Mouse (Mus musculus) MEL (cell line): Measurements from ENCODE around the gene Btn2a2. TPM values are rescaled to one million over a fixed set of nuclear protein-coding genes. Genes with fewer than 3 reads are reported as not detected.
A peak's percentile ranks its signal among the peaks of the same experiment; 100 is the strongest.

Experiments used
- DNase-seq: peaks from one replicate; pipeline ENCODE4 v3.0.0; 2011; ENCODE audit warnings: low read depth, low spot score
- H3K27ac ChIP-seq: 2 replicates; pipeline ENCODE4 v1.5.1; 2012; ENCODE audit warnings: low read depth, mild to moderate bottlenecking, control low read depth, low read length, moderate library complexity; ENCODE audit not compliant: control insufficient read depth
- H3K27me3 ChIP-seq, 2 experiments: fragments of 150-350 bp in 1 of 2; sonication (generic) in 1 of 2; 2 replicates each; pipeline ENCODE4 v1.6.1; 2012; ENCODE audit warnings: low read length in 2 of 2, mild to moderate bottlenecking in 2 of 2, improper control_type of control experiment in 1 of 2, moderate library complexity in 1 of 2; ENCODE audit not compliant: insufficient read depth in 2 of 2, control insufficient read depth in 1 of 2
- H3K36me3 ChIP-seq, 2 experiments: 2 replicates each; pipeline ENCODE4 v1.6.1; 2012 to 2014; ENCODE audit warnings: low read length in 2 of 2, improper control_type of control experiment in 1 of 2, inconsistent platforms in 1 of 2, mild to moderate bottlenecking in 1 of 2; ENCODE audit not compliant: insufficient read depth in 2 of 2, control insufficient read depth in 1 of 2
- H3K4me1 ChIP-seq, 2 experiments: fragments of 150-350 bp in 1 of 2; sonication (generic) in 1 of 2; 2 replicates each; pipeline ENCODE4 v1.6.1; 2012; ENCODE audit warnings: low read length in 2 of 2, improper control_type of control experiment in 1 of 2, mild to moderate bottlenecking in 1 of 2; ENCODE audit not compliant: insufficient read depth in 2 of 2, control insufficient read depth in 1 of 2
- H3K4me3 ChIP-seq, 2 experiments: fragments of 150-350 bp in 1 of 2; sonication (generic) in 1 of 2; 2 replicates each; pipeline ENCODE4 v1.5.1; 2012; ENCODE audit warnings: low read depth in 2 of 2, low read length in 2 of 2, mild to moderate bottlenecking in 2 of 2, moderate library complexity in 2 of 2, control low read depth in 1 of 2, improper control_type of control experiment in 1 of 2; ENCODE audit not compliant: control insufficient read depth in 1 of 2, insufficient read depth in 1 of 2
- H3K79me2 ChIP-seq: 2 replicates; pipeline ENCODE4 v1.6.1; 2012; ENCODE audit warnings: mild to moderate bottlenecking, low read length, moderate library complexity; ENCODE audit not compliant: control insufficient read depth, poor library complexity, insufficient read depth
- H3K9ac ChIP-seq: 2 replicates; pipeline ENCODE4 v1.6.1; 2012; ENCODE audit warnings: low read depth, mild to moderate bottlenecking, control low read depth, low read length, moderate library complexity; ENCODE audit not compliant: control insufficient read depth, poor library complexity, severe bottlenecking
- H3K9me3 ChIP-seq: fragments of 150-350 bp; sonication (generic); replicated peaks from 2 replicates; pipeline ENCODE4 v1.6.1; 2012; ENCODE audit warnings: mild to moderate bottlenecking, low read length, improper control_type of control experiment, moderate library complexity; ENCODE audit not compliant: insufficient read depth
- BHLHE40 ChIP-seq: IDR thresholded peaks from 2 replicates; pipeline ENCODE4 v1.6.1; 2012; ENCODE audit warnings: low read depth, mild to moderate bottlenecking, inconsistent platforms, low read length, improper control_type of control experiment, borderline replicate concordance
- ELF1 ChIP-seq: IDR thresholded peaks from 2 replicates; pipeline ENCODE4 v1.6.1; 2014; ENCODE audit warnings: low read depth, mild to moderate bottlenecking, inconsistent platforms, low read length, improper control_type of control experiment, moderate library complexity
- ETS1 ChIP-seq: IDR thresholded peaks from 2 replicates; pipeline ENCODE4 v1.6.1; 2012; ENCODE audit warnings: low read depth, mild to moderate bottlenecking, inconsistent platforms, low read length, improper control_type of control experiment, moderate library complexity
- GABPA ChIP-seq: IDR thresholded peaks from 2 replicates; pipeline ENCODE4 v1.6.1; 2012; ENCODE audit warnings: low read depth, mild to moderate bottlenecking, inconsistent platforms, low read length, improper control_type of control experiment, moderate library complexity
- HCFC1 ChIP-seq: IDR thresholded peaks from 2 replicates; pipeline ENCODE4 v1.6.1; 2012; ENCODE audit warnings: low read depth, mild to moderate bottlenecking, inconsistent platforms, low read length, improper control_type of control experiment, moderate library complexity
- JUND ChIP-seq: IDR thresholded peaks from 2 replicates; pipeline ENCODE4 v1.6.1; 2011; ENCODE audit warnings: low read depth, mild to moderate bottlenecking, improper control_type of control experiment, low read length
- KAT2A ChIP-seq: conservative IDR thresholded peaks from 2 replicates; pipeline ENCODE4 v1.6.1; 2012; ENCODE audit warnings: low read depth, low read length, improper control_type of control experiment, inconsistent platforms
- MEF2A ChIP-seq: IDR thresholded peaks from 2 replicates; pipeline ENCODE4 v1.6.1; 2014; ENCODE audit warnings: low read depth, mild to moderate bottlenecking, inconsistent platforms, low read length, improper control_type of control experiment; ENCODE audit not compliant: poor library complexity, insufficient replicate concordance, severe bottlenecking; ENCODE audit errors: extremely low read depth
- MXI1 ChIP-seq: IDR thresholded peaks from 2 replicates; pipeline ENCODE4 v1.6.1; 2011; ENCODE audit warnings: mild to moderate bottlenecking, low read depth, low read length, improper control_type of control experiment
- MYB ChIP-seq: IDR thresholded peaks from 2 replicates; pipeline ENCODE4 v1.6.1; 2011; ENCODE audit warnings: mild to moderate bottlenecking, low read depth, low read length, improper control_type of control experiment
- NELFE ChIP-seq: IDR thresholded peaks from 2 replicates; pipeline ENCODE4 v1.6.1; 2011; ENCODE audit warnings: low read depth, low read length, improper control_type of control experiment
- NRF1 ChIP-seq: IDR thresholded peaks from 2 replicates; pipeline ENCODE4 v1.6.1; 2014; ENCODE audit warnings: low read depth, mild to moderate bottlenecking, inconsistent platforms, low read length, improper control_type of control experiment, moderate library complexity; ENCODE audit not compliant: poor library complexity, insufficient read depth, severe bottlenecking
- POLR2A ChIP-seq, 2 experiments: IDR thresholded peaks; 2 replicates each; pipeline ENCODE4 v1.6.1; 2011 to 2012; ENCODE audit warnings: low read length in 2 of 2, mild to moderate bottlenecking in 2 of 2, control low read depth in 1 of 2, improper control_type of control experiment in 1 of 2, low read depth in 1 of 2, moderate library complexity in 1 of 2; ENCODE audit not compliant: control insufficient read depth in 1 of 2, insufficient read depth in 1 of 2, poor library complexity in 1 of 2
- POLR2AphosphoS2 ChIP-seq: IDR thresholded peaks from 2 replicates; pipeline ENCODE4 v1.6.1; 2011; ENCODE audit warnings: low read length, improper control_type of control experiment
- POLR2AphosphoS5 ChIP-seq: IDR thresholded peaks from 2 replicates; pipeline ENCODE4 v1.6.1; 2012; ENCODE audit warnings: low read depth, borderline replicate concordance, mild to moderate bottlenecking, inconsistent platforms, low read length, moderate library complexity, mixed read lengths
- SIN3A ChIP-seq: IDR thresholded peaks from 2 replicates; pipeline ENCODE4 v1.6.1; 2012; ENCODE audit warnings: low read length, improper control_type of control experiment, inconsistent platforms
- SMC3 ChIP-seq: IDR thresholded peaks from 2 replicates; pipeline ENCODE4 v1.6.1; 2011; ENCODE audit warnings: low read depth, low read length, improper control_type of control experiment
- TCF12 ChIP-seq: IDR thresholded peaks from 2 replicates; pipeline ENCODE4 v1.6.1; 2014; ENCODE audit warnings: low read depth, mild to moderate bottlenecking, inconsistent platforms, low read length, improper control_type of control experiment, moderate library complexity
- USF2 ChIP-seq, 2 experiments: IDR thresholded peaks; 2 replicates each; pipeline ENCODE4 v1.6.1; 2011 to 2012; ENCODE audit warnings: improper control_type of control experiment in 2 of 2, low read length in 2 of 2, borderline replicate concordance in 1 of 2, inconsistent platforms in 1 of 2, low read depth in 1 of 2, mild to moderate bottlenecking in 1 of 2; ENCODE audit not compliant: insufficient read depth in 1 of 2
- ZC3H11A ChIP-seq: IDR thresholded peaks from 2 replicates; pipeline ENCODE4 v1.6.1; 2012; ENCODE audit warnings: low read depth, mild to moderate bottlenecking, inconsistent platforms, low read length, improper control_type of control experiment
- polyA plus RNA-seq, 2 experiments: library from polyadenylated mRNA; stranded (reverse) in 1 of 2; unstranded in 1 of 2; fragments of >175 nt in 1 of 2; fragments of >200 nt in 1 of 2; gene quantifications; 2 replicates each; pipeline versions ENCODE4 v1.2.1 to v1.2.4; 2012; ENCODE audit warnings: low replicate concordance in 2 of 2, low read depth in 1 of 2; ENCODE audit not compliant: insufficient read length in 2 of 2, insufficient read depth in 1 of 2, missing spikeins in 1 of 2
- total RNA-seq: library from RNA; depleted of rRNA; stranded (reverse); fragments of 300-350 nt; gene quantifications from 2 replicates; pipeline ENCODE4 v1.2.3, GENCODE M21; 2012

Gene Btn2a2
- total and polyA plus RNA-seq, 3 experiments, result not detected

- TF ChIP-seq MYB (no peak), SMC3 (no peak), SIN3A (no peak), ETS1 (no peak), NELFE (no peak), KAT2A (no peak), MXI1 (no peak), JUND (no peak), TCF12 (no peak), POLR2A (IDR thresholded peaks at IDR 0.05; ENCODE audit: control insufficient read depth in 1 of 2, insufficient read depth in 1 of 2, low read depth in 1 of 2, low read length in 2 of 2, poor library complexity in 1 of 2) (no peak), ELF1 (no peak), POLR2AphosphoS2 (no peak), HCFC1 (no peak), BHLHE40 (no peak), GABPA (no peak), USF2 (IDR thresholded peaks at IDR 0.05; ENCODE audit: borderline replicate concordance in 1 of 2, insufficient read depth in 1 of 2, low read depth in 1 of 2, low read length in 2 of 2) (no peak), MEF2A (no peak), ZC3H11A (no peak)
- peaks cover 0 to 30% of the 10 kb centered on the region in 2 experiments; a peak in 2 of 4 replicates for H3K36me3 ChIP-seq
- H3K27ac ChIP-seq, result no peak overlapping the region; the same call in 1 of the 2 replicates
- H3K9ac ChIP-seq, result peak overlapping the region; percentile 16
- no peaks in the 10 kb centered on the region for H3K27me3 ChIP-seq
- peaks cover 4% of the 10 kb centered on the region; the same call in 1 of the 2 replicates for H3K79me2 ChIP-seq
- no peak overlapping the region for H3K4me3 ChIP-seq
- no peaks in the 10 kb centered on the region for H3K9me3 ChIP-seq
- DNase-seq, result peak; percentile 61
- H3K4me1 ChIP-seq, result peaks cover 2 to 4% of the 10 kb centered on the region in 2 experiments; a peak in 3 of 4 replicates
Observed at GRCm38 (mm10) chr13:23537006-23537710, 48.5 kb upstream of the Btn2a2 start.

GRCm38 (mm10) chr13:23536076-23536822 lies 47.6 kb upstream of the Btn2a2 start:
- H3K79me2 ChIP-seq, result peaks cover 4% of the 10 kb centered on the region; the same call in 1 of the 2 replicates
- peaks cover 2 to 4% of the 10 kb centered on the region in 2 experiments; a peak in 3 of 4 replicates for H3K4me1 ChIP-seq
- H3K4me3 ChIP-seq, result peak overlapping the region; percentile 10 to 56
- peak; percentile 84 for DNase-seq
- peaks cover 0 to 33% of the 10 kb centered on the region in 2 experiments; a peak in 2 of 4 replicates for H3K36me3 ChIP-seq
- no peaks in the 10 kb centered on the region for H3K27me3 ChIP-seq
- H3K27ac ChIP-seq, result peak overlapping the region; percentile 94
- TF ChIP-seq POLR2A (IDR thresholded peaks at IDR 0.05; ENCODE audit: control insufficient read depth in 1 of 2, insufficient read depth in 1 of 2, low read depth in 1 of 2, low read length in 2 of 2, poor library complexity in 1 of 2) (peak in 1 of 2 experiments; percentile 40; a peak in 1 of 4 replicates), NRF1 (no peak), POLR2AphosphoS5 (peak; percentile 8; the same call in 1 of the 2 replicates)
- peak overlapping the region; percentile 75 for H3K9ac ChIP-seq
- no peaks in the 10 kb centered on the region for H3K9me3 ChIP-seq
